20 mouse cellular contexts compared by ENCODE assay signal in genomic region chr9:66967492-66967891, GRCm38 (mm10).
"Had no signal": no experiment of that assay in that cellular context is flagged by ENCODE, and none has a peak within 500 bp of the region (broad histone marks: within the 10 kb centered on the region; RNA-seq: fewer than 3 reads in every experiment).

No protein-coding gene starts in this region.

- H3K27ac ChIP-seq: limb, embryonic 15.5 days; liver, embryonic 13.5 days; liver, embryonic 15.5 days; lung, embryonic 15.5 days; midbrain, embryonic 10.5 days; midbrain, embryonic 12.5 days; neural tube, embryonic 13.5 days; neural tube, embryonic 15.5 days had no signal

- H3K4me1 ChIP-seq: limb, embryonic 15.5 days; liver, embryonic 13.5 days; liver, embryonic 15.5 days; lung, embryonic 15.5 days; midbrain, embryonic 10.5 days; midbrain, embryonic 12.5 days; neural tube, embryonic 13.5 days; neural tube, embryonic 15.5 days had no signal

- ATAC-seq: midbrain, embryonic 16.5 days had no signal

- H3K9me3 ChIP-seq: limb, embryonic 15.5 days; liver, embryonic 13.5 days; liver, embryonic 15.5 days; lung, embryonic 15.5 days; midbrain, embryonic 10.5 days; midbrain, embryonic 12.5 days; neural tube, embryonic 13.5 days; neural tube, embryonic 15.5 days had no signal

- H3K27me3 ChIP-seq: limb, embryonic 15.5 days; liver, embryonic 13.5 days; liver, embryonic 15.5 days; lung, embryonic 15.5 days; midbrain, embryonic 12.5 days; neural tube, embryonic 13.5 days; neural tube, embryonic 15.5 days had no signal

- H3K4me3 ChIP-seq: limb, embryonic 15.5 days; liver, embryonic 13.5 days; liver, embryonic 15.5 days; lung, embryonic 15.5 days; midbrain, embryonic 10.5 days; midbrain, embryonic 12.5 days; myocyte; neural tube, embryonic 13.5 days; neural tube, embryonic 15.5 days had no signal

- H3K4me2 ChIP-seq: limb, embryonic 15.5 days; liver, embryonic 13.5 days; liver, embryonic 15.5 days; lung, embryonic 15.5 days; midbrain, embryonic 12.5 days; neural tube, embryonic 13.5 days; neural tube, embryonic 15.5 days had no signal

- DNase-seq: liver, embryonic 13.5 days; lung, postnatal 14 days; midbrain, embryonic 14.5 days; retina, postnatal 1 day; right cerebral cortex, adult 18-20 months; right cerebral cortex, postnatal 25 days; right cerebral cortex, postnatal 4 days; spleen, adult 18-20 months; thymus, adult 18-20 months; thymus, postnatal 14 days; thymus, postnatal 36 days had no signal

- H3K9ac ChIP-seq: limb, embryonic 15.5 days; liver, embryonic 13.5 days; liver, embryonic 15.5 days; lung, embryonic 15.5 days; midbrain, embryonic 12.5 days; neural tube, embryonic 13.5 days; neural tube, embryonic 15.5 days had no signal
